Mouse (Mus musculus): ENCODE results near the gene Gm1330. TPM values are rescaled to one million over a fixed set of nuclear protein-coding genes. Genes with fewer than 3 reads are reported as not detected.
"Not testable (repeated sequence)": the region's sequence is repeated elsewhere in the genome, so short reads cannot be mapped to it uniquely, and the experiment has no call there.

Gene Gm1330
- total RNA-seq (2017), result not detected in 2 replicates

DNA sequence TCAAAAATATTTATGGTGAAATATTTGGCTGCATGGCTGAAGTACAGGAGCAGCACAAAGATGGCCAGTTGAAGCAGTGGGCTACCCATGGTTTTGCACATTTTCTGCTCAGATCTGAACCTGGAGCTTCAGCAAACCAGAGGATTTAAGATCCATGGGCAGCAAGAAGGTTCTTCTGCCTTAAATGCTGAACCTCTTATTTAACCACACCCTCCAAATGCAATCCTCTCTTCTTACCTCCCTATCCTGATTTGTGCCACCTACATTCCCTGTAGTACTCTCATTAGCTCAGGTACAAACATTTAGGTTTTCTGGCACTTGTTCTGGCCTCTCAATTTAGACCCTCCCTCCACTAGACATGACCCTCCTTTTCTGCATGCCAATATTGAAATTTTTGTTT, at the start of gene Gm1330:
Gm1330 (minus strand) TSS at position 101 of the 400 bp plus-strand sequence.
- ATAC-seq (replicated peaks in 1 of 2; ENCODE audit: insufficient read depth in 1 of 2, low FRiP score in 2 of 2, low TSS enrichment in 1 of 2, low read depth in 1 of 2, poor library complexity in 2 of 2, severe bottlenecking in 2 of 2), result no peak

DNA sequence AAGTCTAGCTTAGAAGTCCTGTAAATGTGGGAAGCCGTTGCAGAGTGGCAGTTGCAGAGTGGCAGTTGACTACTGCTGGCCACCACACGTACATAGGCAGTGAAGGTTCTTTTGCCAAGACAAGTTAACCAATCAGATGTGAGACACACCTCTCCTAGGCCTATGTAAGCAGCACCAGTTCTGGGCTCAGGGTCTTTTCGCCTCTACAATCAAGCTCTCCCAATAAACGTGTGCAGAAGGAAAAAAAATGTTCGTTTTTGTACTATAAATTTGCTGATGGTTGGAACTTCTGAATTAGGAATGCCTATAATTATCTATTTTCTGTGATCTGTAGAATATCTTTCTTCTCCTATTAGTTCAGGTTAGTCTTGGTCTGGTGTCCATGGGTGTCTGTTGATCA, 14.1 kb upstream of the Gm1330 start, which contains the start of gene Gm10750:
Gm10750 (minus strand) TSS at position 101 of the 400 bp plus-strand sequence.
- ATAC-seq (replicated peaks in 1 of 2; ENCODE audit: insufficient read depth in 1 of 2, low FRiP score in 2 of 2, low TSS enrichment in 1 of 2, low read depth in 1 of 2, poor library complexity in 2 of 2, severe bottlenecking in 2 of 2), result not testable (repeated sequence)

DNA sequence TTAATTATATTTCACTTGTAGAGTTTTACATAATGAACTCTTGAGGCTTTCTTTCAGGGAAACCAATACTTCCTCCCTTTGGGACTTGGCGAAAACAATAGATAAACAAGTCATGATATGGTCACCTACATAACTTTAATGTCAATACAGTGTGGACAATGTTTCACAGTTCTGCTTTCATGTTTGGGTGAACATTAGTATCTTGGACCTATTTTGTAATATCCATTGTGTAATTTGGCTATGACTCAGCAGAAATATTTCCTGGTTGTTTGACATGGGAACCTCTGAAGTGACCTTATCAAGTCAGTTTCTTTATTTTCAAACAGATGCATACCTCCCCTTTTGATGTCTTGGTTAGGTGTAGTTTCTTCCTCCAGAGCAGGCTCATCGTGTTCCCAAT, 1.8 kb upstream of the Gm1330 start:
- ATAC-seq (replicated peaks in 1 of 2; ENCODE audit: insufficient read depth in 1 of 2, low FRiP score in 2 of 2, low TSS enrichment in 1 of 2, low read depth in 1 of 2, poor library complexity in 2 of 2, severe bottlenecking in 2 of 2), result no peak

DNA sequence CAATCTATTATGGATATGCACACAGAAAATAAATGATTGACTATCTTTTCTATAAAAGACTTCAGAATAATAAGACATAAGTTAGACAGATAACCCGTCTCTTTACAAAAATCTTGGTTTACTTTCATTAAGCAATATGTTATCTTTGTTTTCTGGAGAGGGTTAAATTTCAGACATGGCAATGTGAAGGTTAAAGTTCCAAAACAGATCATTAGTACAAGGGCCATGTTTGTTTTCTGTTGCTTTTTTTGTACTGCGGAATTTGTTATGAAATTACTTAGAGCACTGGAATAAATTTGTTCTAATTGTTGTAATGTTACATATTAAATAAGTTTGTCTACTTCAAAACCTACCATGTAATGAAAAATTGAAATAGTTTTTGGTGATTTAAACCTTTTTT, 7.9 kb downstream of the Gm1330 start:
- no peak for ATAC-seq (replicated peaks in 1 of 2; ENCODE audit: insufficient read depth in 1 of 2, low FRiP score in 2 of 2, low TSS enrichment in 1 of 2, low read depth in 1 of 2, poor library complexity in 2 of 2, severe bottlenecking in 2 of 2)

Other genes starting within 250 kb of the Gm1330 start
- gene Cst11, start 231.8 kb downstream of the Gm1330 start, total RNA-seq (2017), result not detected in 2 replicates
- not detected in 2 replicates for gene 8030411F24Rik, start 221.2 kb downstream of the Gm1330 start, total RNA-seq (2017)
- gene Cst12, start 213.9 kb downstream of the Gm1330 start, total RNA-seq (2017), result not detected in 2 replicates
- gene Cst8, start 204.5 kb downstream of the Gm1330 start, total RNA-seq (2017), result not detected in 2 replicates
- gene Cst13, start 183.2 kb downstream of the Gm1330 start, total RNA-seq (2017), result not detected in 2 replicates
- not detected in 2 replicates for gene Cst9, start 168.1 kb downstream of the Gm1330 start, total RNA-seq (2017)
- gene 9230104L09Rik, start 138.2 kb downstream of the Gm1330 start, total RNA-seq (2017), result not detected in 2 replicates
- gene Cst3, start 127.6 kb downstream of the Gm1330 start, total RNA-seq (2017), result 200 and 303 TPM in 2 replicates
- gene Gm10750, start 14.0 kb upstream of the Gm1330 start, total RNA-seq (2017), result not detected in 2 replicates

Data from hematopoietic stem cell, adult 5-6 weeks (primary cell).